Mouse (Mus musculus) lung, adult 2 months (tissue): ENCODE measurements around the gene Klhl26.

Source experiments
- CTCF ChIP-seq: fragments of 200-500 bp; IDR thresholded peaks from 2 replicates; pipeline ENCODE4 v1.5.1; 2011; ENCODE audit warnings: mild to moderate bottlenecking, low read length, control low read depth; ENCODE audit not compliant: insufficient read depth
- POLR2A ChIP-seq: fragments of 200-500 bp; IDR thresholded peaks from 2 replicates; pipeline ENCODE4 v1.6.1; 2011; ENCODE audit warnings: low read depth, mild to moderate bottlenecking, control low read depth, low read length, borderline replicate concordance; ENCODE audit errors: extremely low read depth

GRCm38 (mm10) chr8:70494416-70494945, 17.7 kb upstream of the Klhl26 start:
- TF ChIP-seq POLR2A (no peak), CTCF (no peak)
